Mouse (Mus musculus) lung, postnatal 10 days (tissue): Measurements from ENCODE around the gene Nrn1l.

Experiments
- DNase-seq: peaks from one replicate; pipeline ENCODE4 v3.0.0; 2021

The Nrn1l gene

DNA sequence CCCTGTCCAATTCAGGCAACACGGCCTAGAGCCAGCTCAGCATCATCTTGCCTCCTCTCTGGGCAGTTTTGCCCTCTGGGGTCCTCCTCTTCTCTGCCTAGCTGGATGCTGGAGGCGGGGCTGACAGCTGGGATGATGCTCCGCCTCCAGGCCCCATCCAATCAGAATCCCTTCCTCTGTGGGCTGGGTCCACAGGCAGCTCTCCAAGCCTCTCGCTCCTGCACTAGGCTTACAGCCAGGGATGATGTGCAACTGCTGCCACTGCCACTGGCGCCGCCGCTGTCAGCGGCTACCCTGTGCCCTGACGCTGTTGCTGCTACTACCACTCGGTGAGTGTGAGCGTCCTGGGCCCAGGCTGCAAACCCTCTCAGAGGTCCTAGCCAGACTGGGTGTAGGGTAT, at the start of gene Nrn1l:
Gene Nrn1l, plus strand, starts transcription at position 229 of the 400 bp plus-strand sequence.
- DNase-seq, result peak; percentile 92

DNA sequence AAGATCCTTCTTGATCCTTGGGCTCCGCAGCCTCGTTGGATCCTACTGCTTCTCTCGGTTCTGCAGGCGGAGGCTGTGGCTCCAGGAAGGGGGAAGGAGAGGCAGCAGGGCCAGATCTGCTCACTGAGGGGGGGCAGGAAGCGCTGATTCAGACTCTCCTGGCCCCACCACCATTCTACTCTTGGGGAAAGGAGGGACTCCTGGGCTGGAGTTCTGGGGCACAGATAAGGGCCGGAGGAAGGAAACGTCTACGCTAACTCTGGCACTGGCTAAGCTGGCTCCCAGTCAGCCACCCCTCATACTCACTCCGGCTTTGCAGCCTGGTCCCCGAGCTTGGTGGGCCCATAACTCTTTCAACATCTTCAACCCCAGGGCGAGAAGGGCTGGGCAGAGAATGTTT, 46.7 kb upstream of the Nrn1l start:
- no peak for DNase-seq

DNA sequence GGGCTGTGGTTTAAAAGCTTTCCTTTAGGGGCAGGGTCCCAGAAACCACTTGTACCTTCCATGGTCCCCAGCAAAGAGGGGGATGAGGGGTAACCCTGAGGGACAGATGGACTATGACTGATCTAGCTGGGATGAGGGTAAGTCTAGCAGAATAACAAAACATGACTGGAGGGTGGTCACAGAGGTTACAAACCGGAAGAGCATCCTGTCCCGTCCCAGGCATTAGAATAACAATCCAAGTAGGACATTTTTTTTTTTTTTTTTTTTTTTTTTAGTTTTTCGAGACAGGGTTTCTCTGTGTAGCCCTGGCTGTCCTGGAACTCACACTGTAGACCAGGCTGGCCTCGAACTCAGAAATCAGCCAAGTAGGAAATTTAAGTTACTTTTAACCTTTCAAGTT, 43.4 kb upstream of the Nrn1l start:
- DNase-seq, result no peak

DNA sequence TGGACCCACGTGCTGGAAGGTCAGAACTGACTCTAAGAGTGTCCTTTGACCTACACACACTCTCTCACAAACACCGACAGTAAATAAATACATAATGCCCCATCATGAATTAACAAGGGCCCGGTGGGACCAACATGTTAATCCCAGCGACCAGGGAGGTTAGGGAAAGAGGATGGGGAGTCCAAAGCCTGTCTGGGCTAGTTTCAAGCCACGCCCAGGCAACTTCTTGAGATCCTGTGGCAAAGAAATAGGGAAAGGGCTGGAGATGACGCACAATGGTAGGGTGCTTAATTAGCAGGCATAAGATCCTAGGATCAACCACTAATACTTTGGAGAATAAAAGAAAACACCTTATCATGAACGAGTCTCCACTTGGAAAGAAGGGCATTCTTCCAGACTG, 42.8 kb upstream of the Nrn1l start:
- DNase-seq, result no peak

DNA sequence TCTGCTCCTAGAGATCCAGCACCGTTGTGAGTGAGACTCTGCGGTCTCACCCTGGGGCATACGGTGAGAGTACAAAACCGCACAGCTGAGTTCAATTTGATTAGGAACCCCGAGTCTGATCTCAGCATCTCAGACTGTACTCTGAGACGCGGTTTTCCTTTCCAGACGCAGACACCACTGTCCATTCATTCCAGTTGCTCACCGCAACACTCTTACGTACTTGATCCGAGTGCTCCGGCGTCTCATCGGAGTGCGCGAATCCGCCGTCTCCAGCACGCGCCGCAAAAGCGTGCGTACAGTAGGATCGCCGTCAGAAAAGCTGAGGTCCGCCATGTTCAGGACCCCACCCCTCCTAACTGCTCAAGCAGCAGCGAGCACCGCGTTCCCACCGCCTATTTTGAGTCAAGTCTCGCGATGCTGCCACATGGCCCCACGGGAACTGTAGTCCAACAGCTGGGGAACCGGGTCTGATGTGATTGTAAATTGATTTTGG, 41.7 kb upstream of the Nrn1l start:
- peak; percentile 94 for DNase-seq

DNA sequence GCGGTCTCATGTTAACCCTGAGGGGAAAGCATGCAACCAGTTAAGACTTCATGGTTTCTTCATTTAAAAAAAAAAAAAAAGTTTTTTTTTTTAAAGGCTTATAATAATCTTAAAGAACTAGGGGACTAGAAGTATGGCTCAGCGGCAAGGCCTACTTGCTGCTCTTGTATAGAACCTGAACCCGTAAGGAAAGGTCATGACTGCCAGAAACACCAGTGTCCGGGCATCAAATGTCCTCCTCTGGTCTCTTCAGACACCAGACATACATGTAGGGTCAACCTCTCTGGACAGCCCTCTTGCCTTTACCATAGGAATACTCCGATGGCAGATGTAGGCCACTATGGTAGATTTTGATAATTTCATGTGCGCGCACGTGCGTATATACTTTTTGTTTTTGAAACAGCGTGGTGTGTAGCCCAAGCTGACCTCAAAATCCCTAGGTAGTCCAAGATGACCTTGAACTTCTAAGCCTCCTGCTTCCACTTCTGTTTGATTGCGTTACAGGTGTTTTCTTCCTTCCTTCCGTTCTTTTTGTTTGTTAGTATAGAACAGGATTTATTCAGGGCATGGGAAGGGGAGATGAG, 41.1 kb upstream of the Nrn1l start:
- no peak for DNase-seq

DNA sequence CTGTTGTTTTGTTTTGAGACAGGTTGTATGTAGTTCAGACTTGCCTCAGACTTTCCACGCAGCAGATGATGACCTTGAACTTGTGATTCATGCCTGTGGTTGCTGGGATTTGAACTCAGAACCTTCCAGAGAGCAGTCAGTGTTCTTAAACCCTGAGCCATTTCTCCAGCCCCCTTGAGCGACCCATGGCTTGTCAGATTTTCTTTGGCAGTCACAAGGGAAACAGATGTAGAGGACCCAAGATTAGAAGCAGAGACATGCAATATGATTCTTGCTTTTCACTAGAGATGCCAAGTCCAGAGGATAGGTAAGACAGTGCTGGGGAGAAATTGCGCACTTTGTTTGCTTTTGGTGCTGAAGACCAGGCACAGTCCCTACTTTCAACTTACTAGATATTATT, 40.2 kb upstream of the Nrn1l start, which contains the start of gene Cenpt:
Gene Cenpt, minus strand, starts transcription at position 101 of the 400 bp plus-strand sequence.
- DNase-seq, result no peak

DNA sequence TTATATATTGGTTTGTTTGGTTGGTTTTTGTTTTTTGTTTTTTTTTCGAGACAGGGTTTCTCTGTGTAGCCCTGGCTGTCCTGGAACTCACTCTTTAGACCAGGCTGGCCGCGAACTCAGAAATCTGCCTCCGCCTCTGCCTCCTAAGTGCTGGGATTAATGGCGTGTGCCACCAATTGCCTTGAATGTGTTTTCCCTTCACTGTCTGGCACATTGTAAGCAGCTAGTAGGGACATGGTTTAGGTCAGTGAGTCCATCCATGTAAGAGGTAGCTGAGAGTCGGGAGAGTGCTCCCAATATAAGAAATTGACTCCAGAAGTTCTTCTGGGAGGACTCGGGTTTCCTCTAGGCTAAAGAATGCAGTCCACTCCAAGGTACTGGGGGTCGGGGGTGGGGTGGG, 39.1 kb upstream of the Nrn1l start:
- no peak for DNase-seq

DNA sequence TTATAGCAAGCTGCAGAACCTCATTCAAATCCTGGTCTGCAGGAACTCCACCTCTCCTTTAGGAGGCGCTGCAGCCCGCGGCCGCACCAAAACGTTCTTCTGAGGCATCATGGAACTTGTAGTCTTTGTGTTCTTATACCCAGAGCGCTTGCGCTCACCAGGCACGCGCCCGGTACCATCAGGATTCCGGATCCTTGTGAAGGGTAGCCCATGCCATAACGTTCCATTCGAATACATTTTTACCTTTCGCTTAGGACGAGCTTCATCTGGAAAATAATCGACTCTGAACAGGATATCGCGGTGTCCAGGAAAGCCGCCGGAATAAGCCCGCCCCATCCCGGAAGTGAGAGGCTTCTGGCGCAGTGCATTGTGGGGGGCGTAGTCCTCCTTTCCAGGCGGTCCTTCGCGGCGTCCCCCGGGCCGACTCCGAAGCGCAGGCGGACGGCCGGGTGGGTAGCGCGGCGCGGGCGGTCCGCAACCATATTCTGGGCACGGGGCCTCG, 38.6 kb upstream of the Nrn1l start, which contains the start of gene Thap11:
Gene Thap11, plus strand, starts transcription at position 418 of the 502 bp plus-strand sequence.
- peak; percentile 97 for DNase-seq

DNA sequence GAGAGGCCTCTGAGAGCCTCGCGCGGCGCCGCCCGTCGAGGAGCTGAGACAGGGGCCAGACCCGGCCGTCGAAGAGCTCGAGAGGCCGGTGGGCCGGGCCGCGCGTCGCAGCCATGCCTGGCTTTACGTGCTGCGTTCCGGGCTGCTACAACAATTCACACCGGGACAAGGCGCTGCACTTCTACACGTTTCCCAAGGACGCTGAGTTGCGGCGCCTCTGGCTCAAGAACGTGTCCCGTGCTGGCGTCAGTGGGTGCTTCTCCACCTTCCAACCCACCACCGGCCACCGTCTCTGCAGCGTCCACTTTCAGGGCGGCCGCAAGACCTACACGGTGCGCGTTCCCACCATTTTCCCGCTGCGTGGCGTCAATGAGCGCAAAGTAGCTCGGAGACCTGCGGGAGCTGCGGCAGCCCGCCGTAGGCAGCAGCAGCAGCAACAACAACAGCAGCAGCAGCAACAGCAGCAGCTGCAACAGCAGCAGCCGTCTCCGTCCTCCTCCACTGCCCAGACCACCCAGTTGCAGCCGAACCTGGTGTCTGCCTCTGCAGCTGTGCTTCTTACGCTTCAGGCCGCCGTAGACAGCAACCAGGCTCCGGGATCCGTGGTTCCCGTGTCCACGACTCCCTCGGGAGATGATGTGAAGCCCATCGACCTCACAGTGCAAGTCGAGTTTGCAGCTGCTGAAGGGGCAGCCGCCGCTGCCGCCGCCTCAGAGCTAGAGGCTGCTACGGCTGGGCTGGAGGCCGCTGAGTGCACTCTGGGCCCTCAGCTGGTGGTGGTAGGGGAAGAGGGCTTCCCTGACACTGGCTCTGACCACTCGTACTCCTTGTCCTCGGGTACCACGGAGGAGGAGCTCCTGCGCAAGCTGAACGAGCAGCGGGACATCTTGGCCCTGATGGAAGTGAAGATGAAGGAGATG, 37.9 kb upstream of the Nrn1l start:
- DNase-seq, result peak; percentile 59

DNA sequence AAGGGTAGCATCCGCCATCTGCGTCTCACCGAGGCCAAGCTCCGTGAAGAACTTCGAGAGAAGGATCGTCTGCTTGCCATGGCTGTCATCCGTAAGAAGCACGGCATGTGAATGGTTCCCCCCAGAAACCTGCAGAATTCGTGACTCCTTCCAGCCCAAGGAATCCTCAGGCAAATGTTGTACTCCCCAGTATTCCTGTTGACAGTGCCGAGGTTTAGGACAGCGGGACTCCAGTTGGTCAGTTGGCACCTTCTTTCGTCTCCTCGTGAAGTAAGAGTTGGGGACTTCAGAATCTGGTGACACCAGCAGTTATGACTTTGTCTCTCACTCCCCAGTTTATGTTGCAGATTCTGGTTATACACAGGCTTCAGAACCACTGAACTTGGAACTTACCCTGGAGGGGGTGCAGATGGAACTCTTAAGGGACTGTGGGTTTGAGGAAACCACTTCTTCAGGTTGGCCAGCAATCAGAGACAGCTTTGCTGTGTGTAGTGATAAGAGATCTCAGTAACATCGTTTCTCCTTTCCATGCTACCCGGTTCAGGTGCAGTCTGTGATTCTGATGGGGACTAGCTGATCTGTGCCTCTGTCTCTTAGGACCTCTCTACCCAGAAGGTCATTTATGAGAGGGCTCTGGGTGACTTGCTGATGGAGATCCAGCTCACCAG, 37.1 kb upstream of the Nrn1l start:
- no peak for DNase-seq

DNA sequence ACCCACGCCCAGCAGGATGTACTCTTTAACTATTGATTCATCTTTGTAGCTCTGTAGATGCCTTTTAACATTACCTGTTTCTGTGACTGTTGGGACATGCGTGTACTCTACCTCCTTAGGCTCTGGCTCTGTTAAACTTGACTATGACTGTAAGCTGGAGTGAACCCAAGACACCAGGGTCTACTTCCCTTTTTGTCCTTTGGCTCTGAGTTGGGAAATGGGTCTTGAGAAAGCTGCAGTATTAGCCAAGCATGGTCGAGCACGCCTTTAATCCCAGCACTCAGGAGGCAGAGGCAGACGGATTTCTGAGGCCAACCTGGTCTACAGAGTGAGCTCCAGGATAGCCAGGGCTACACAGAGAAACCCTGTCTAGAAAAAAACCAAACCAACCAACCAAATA, 34.9 kb upstream of the Nrn1l start:
- DNase-seq, result no peak

DNA sequence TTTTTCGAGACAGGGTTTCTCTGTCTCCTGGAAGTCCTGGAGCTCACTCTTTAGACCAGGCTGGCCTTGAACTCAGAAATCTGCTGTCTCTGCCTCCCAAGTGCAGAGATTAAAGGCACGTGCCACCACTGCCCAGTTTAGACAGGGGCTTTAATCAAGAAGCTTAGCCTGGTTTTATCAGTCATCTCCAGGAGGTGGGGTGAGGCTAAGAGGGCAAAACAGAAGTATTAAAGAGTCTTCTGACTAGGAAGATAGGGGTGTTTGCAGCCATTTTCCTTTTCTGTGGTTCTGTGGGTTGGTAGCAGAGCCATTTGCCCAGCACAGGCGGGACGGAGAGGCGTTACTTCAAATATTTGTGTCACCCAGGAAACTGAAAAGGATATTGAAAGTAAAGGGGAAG, 34.1 kb upstream of the Nrn1l start:
- no peak for DNase-seq

DNA sequence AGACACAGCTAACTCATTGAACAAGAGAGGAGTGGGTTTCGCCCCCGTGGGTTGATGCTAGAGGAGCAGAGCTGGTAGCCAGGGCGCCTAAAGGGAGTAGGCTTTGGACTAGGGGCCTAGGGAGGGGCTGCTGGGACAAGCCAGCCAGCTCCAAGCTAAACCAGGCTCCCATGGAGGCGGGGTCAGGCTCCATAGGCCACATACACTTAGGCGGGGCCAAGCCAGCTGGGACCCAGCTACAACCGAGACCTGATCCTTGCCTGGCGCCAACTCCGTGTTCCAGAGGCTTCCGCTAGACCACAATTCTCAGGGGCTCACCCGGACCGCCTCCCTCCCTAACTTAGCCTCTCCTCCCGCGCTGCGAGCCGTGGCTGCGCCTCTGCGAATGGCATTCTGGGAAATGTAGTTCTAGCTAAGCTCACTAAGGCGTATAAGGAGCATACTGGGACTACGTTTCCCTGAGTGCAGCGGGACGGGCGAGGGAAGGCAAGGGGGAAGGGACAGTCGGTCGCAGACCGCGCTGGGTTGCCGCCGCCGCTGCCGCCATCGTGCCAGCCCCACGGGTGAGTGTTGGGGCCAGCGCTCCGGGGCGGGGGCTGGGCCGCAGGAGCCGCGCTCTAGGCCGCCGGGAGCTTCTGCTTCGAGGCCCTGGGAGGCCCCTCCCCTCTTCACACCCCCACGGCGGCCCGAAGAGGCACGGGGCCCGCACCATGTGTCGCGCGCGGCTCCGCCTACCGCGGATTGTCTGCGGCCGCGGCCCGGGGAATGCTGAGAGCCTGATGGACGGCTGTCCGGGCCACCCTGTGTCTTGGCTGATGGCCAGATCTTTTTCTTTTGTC, 33.0 kb upstream of the Nrn1l start, which contains the start of gene Nutf2:
Gene Nutf2, plus strand, starts transcription at position 438 of the 839 bp plus-strand sequence.
- DNase-seq, result peak; percentile 98

DNA sequence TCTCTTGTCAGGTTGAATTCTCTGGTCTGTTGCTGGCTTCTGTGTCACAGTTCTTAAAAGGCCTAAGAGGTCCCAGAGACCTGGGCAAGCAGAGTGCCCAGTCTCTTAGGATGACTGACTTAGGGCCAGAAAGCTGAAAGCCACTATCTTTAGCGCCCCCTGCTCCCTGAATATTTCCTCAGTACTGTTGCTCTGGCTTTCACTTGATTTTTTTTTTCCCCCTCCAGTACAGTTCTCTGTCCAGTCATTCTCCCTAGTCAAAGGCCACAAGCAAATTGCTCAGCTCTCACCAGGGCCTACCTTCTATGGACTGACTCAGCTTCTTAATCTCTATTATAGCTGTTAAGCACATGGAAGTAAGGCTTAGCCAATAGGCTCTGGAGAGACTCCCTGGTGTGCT, 31.4 kb upstream of the Nrn1l start:
- DNase-seq, result peak; percentile 44

DNA sequence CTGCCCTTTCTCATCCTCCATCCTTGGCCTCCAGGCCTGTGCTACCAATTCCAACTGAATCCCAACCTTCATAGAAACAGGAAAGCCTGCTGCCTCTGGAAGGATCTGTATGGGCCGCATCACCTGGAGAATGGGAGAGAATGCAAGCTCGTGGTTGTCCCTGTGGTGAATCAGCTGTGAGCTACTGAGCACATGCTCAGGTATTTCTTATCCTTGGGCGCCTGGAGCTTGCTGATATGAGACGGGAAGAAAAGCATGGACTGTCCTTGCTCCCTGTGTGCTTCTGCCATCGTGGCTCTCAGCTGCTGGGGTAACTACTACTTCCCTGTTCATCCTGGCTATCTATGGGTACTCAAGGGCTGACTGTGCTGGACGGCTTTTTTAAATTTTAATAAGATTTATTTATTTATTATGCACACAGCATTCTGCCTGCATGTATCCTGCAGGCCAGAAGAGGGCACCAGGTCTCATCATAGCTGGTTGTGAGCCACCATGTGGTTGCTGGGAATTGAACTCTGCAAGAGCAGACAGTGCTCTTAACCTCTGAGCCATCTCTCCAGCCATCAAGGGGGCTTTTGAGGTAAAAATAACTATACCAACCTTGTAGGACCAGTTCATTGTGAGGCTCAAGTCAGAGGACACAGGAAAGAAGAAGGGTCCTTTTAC, 26.9 kb upstream of the Nrn1l start:
- DNase-seq, result no peak

DNA sequence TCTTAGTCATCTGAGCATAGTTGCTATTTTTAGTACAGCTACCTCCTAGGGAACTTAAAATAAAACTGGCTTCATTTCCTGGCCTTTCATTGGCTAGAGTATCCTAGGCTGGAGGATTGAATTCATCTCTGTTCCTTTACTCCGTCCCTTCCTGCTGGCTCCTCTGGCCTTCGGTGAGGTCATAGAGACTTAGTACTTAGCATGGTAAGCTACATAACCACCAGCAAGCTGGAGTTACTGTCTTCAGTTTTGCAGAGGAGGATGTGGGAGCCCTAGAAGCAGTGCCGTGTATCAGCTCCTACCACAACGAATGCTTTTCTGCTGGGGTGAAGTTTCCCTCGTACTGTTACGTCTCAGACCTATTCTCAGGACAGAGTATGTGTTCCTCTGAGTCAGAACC, 19.1 kb upstream of the Nrn1l start:
- DNase-seq, result no peak

DNA sequence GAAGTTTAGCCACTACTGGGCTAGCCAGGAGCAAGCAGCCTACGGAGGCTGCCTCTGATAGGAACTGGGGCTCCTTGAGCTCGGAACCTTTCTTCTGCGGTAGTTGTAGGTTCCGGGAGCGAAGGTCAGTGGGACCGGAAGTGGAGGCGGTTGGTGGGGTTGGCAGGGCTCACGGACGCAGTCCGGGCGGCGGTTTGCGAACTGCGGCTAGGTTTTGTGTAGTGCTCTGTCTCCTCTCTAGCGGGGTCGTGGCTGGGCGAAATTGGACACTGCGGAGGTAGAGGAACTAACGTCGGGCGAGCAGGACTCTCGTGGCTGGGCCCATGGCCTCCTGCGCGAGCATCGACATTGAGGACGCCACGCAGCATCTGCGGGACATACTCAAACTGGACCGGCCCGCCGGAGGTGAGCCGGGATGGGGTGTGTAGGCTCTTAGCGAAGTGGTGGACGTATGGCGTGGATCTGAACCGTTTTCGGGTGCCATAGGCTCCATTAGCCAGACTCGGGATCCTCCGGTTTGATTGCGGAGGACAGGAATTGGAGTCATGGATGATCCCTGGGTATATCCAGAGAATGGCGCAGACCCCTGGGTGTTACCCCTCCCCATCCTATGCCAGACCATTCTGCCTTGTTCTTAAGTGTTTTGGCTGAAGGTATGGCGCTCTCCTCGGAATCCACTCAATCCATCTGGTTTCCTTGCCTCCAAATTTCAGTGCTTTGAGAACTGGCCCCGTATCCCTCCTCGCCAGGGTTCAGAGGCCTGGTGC, 12.4 kb upstream of the Nrn1l start, which contains the start of gene Edc4:
Gene Edc4, plus strand, starts transcription at position 128 of the 767 bp plus-strand sequence.
- peak; percentile 94 for DNase-seq

DNA sequence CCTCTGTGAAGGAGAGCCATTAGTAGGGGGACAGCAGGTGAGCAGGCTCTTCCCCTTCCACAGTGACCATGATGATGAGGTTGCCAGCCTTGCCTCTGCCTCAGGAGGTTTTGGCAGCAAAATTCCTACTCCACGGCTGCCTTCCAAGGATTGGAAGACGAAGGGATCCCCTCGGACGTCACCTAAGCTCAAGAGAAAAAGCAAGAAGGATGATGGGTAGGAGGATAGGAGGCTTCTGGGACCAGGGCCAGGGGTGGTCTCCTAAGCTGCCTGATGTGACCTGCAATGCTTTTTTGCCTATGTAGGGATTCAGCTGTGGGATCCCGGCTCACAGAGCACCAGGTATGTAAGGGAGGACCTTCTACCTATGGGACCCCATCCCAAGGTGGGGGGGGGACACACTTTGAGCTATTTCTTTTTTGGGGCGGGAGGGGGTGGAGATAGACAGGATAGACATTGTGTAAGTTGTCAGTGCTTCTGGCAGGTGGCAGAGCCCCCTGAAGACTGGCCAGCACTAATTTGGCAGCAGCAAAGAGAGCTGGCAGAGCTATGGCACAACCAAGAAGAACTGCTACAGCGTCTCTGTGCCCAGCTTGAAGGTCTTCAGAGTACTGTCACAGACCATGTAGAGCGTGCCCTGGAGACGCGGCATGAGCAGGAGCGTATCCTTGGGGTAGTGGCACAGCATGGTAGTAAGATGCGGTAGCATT, 3.5 kb upstream of the Nrn1l start:
- DNase-seq, result no peak

DNA sequence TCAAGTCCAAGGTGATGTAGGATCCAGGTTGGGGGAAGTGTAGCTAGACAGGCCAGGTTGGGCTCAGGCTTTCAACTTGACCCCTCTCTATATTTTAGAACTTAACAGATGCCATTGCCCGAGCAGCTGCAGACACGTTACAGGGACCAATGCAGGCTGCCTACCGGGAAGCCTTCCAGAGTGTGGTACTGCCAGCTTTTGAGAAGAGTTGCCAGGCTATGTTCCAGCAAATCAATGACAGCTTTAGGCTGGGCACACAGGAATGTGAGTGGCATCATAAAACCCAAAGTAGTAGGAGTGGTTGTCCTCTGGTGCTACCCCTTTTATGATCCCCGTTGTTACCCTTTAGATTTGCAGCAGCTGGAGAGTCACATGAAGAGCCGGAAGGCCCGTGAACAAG, 2.5 kb upstream of the Nrn1l start:
- DNase-seq, result no peak
